18 mouse cellular contexts compared by ENCODE assay signal in genomic region chr1:96003086-96003485, GRCm38 (mm10).
"Had no signal": no experiment of that assay in that cellular context is flagged by ENCODE, and none has a peak within 500 bp of the region (broad histone marks: within the 10 kb centered on the region; RNA-seq: fewer than 3 reads in every experiment).

No protein-coding gene starts in this region.

- H3K4me1 ChIP-seq: lung, embryonic 15.5 days; megakaryocyte, embryonic 14.5 days; midbrain, embryonic 13.5 days; midbrain, embryonic 15.5 days; neural tube, embryonic 12.5 days; stomach, embryonic 15.5 days had no signal

- DNase-seq: liver, postnatal 0 days; lung, adult 2 months; lung, postnatal 14 days; lung, postnatal 36 days; right cerebral cortex, postnatal 14 days; thymus, adult 18-20 months; thymus, postnatal 14 days; thymus, postnatal 36 days had no signal

- H3K4me2 ChIP-seq: lung, embryonic 15.5 days; midbrain, embryonic 11.5 days; midbrain, embryonic 13.5 days; midbrain, embryonic 15.5 days; neural tube, embryonic 12.5 days; stomach, embryonic 15.5 days had no signal

- ATAC-seq: liver, postnatal 0 days; lung, postnatal 0 days; midbrain, embryonic 13.5 days; midbrain, embryonic 15.5 days had no signal

- H3K9me3 ChIP-seq: lung, embryonic 15.5 days; megakaryocyte, embryonic 14.5 days; midbrain, embryonic 13.5 days; midbrain, embryonic 15.5 days; neural tube, embryonic 12.5 days; stomach, embryonic 15.5 days had no signal

- H3K27me3 ChIP-seq: lung, embryonic 15.5 days; megakaryocyte, embryonic 14.5 days; midbrain, embryonic 13.5 days; midbrain, embryonic 15.5 days; neural tube, embryonic 12.5 days; stomach, embryonic 15.5 days had no signal

- H3K36me3 ChIP-seq: lung, embryonic 15.5 days; midbrain, embryonic 13.5 days; midbrain, embryonic 15.5 days; neural tube, embryonic 12.5 days; stomach, embryonic 15.5 days had no signal

- H3K27ac ChIP-seq: lung, embryonic 15.5 days; macrophage; midbrain, embryonic 13.5 days; midbrain, embryonic 15.5 days; neural tube, embryonic 12.5 days; stomach, embryonic 15.5 days; stomach, postnatal 0 days had no signal

- H3K9ac ChIP-seq: liver, postnatal 0 days; lung, embryonic 15.5 days; midbrain, embryonic 13.5 days; midbrain, embryonic 15.5 days; neural tube, embryonic 12.5 days; stomach, embryonic 15.5 days had no signal

- H3K4me3 ChIP-seq: lung, embryonic 15.5 days; megakaryocyte, embryonic 14.5 days; midbrain, embryonic 13.5 days; midbrain, embryonic 15.5 days; neural tube, embryonic 12.5 days; stomach, embryonic 15.5 days had no signal
